Mouse (Mus musculus): Measurements from ENCODE around the gene Lrmda.

Gene Lrmda

GRCm38 (mm10) chr14:22019252-22019948 is at the start of gene Lrmda:
TSS of gene Lrmda (plus strand) at chr14:22019712.
- 7% methylated on average over 33 of the region's 33 CpGs for WGBS

- WGBS: 3% methylated on average over 22 of the region's 22 CpGs
Measured at GRCm38 (mm10) chr14:21981462-21981861, 38.0 kb upstream of the Lrmda start.

GRCm38 (mm10) chr14:21982096-21982591 is 37.4 kb upstream of the Lrmda start:
- WGBS: 64% methylated on average over 14 of the region's 14 CpGs

- WGBS: 37% methylated on average over 38 of the region's 38 CpGs
Measured at GRCm38 (mm10) chr14:21982592-21983310, 36.8 kb upstream of the Lrmda start.

- 22% methylated on average over 22 of the region's 22 CpGs for WGBS
Measured at GRCm38 (mm10) chr14:21983311-21983949, 36.1 kb upstream of the Lrmda start.

GRCm38 (mm10) chr14:21983950-21984730 is 35.4 kb upstream of the Lrmda start:
- 39% methylated on average over 18 of the region's 18 CpGs for WGBS

- 39% methylated on average over 49 of the region's 49 CpGs for WGBS
Measured at GRCm38 (mm10) chr14:21984757-21985425, 34.6 kb upstream of the Lrmda start.

GRCm38 (mm10) chr14:21985426-21985931 is 34.0 kb upstream of the Lrmda start:
- WGBS: 20% methylated on average over 37 of the region's 37 CpGs

GRCm38 (mm10) chr14:21985981-21986732 is 33.4 kb upstream of the Lrmda start:
- 1% methylated on average over 62 of the region's 62 CpGs for WGBS

GRCm38 (mm10) chr14:21986733-21987659 is 32.5 kb upstream of the Lrmda start:
- 1% methylated on average over 61 of the region's 61 CpGs for WGBS

GRCm38 (mm10) chr14:21987660-21988576 is 31.6 kb upstream of the Lrmda start:
- WGBS: under 1% methylated on average over 74 of the region's 74 CpGs

- 2% methylated on average over 26 of the region's 26 CpGs for WGBS
Measured at GRCm38 (mm10) chr14:21988577-21989290, 30.8 kb upstream of the Lrmda start.

- WGBS: 2% methylated on average over 37 of the region's 37 CpGs
Measured at GRCm38 (mm10) chr14:21989291-21989913, 30.1 kb upstream of the Lrmda start, which contains the start of gene Zfp503. TSS of gene Zfp503 (minus strand) at chr14:21989601.

GRCm38 (mm10) chr14:21990321-21991021 is 29.0 kb upstream of the Lrmda start:
- 19% methylated on average over 31 of the region's 31 CpGs for WGBS

GRCm38 (mm10) chr14:21991251-21991780 is 28.2 kb upstream of the Lrmda start:
- 30% methylated on average over 26 of the region's 26 CpGs for WGBS

GRCm38 (mm10) chr14:21991856-21992255 is 27.7 kb upstream of the Lrmda start:
- WGBS: 62% methylated on average over 5 of the region's 5 CpGs
